Mouse (Mus musculus) E14TG2a.4 (cell line): ENCODE measurements at regions not wholly inside any gene's neighbourhood (a gene's known extent, or its start where the extent isn't known, plus 50 kb on each side); places are given as distances from the start of the nearest gene placed in this dataset.

Experiments
- CTCF ChIP-seq: conservative IDR thresholded peaks from 2 replicates; pipeline ENCODE4 v1.5.1; 2014; ENCODE audit warnings: low read length
- NANOG ChIP-seq: IDR thresholded peaks from 2 replicates; pipeline ENCODE4 v1.6.1; 2014; ENCODE audit warnings: borderline replicate concordance, low read length, mixed read lengths

- TF ChIP-seq CTCF, result no peak
- no peak for TF ChIP-seq NANOG
These were observed 259.7 kb downstream of the Nek10 start for GRCm38 (mm10) chr14:15062861-15063418.
